7 mouse cellular contexts compared by ENCODE assay signal in the genomic region with DNA sequence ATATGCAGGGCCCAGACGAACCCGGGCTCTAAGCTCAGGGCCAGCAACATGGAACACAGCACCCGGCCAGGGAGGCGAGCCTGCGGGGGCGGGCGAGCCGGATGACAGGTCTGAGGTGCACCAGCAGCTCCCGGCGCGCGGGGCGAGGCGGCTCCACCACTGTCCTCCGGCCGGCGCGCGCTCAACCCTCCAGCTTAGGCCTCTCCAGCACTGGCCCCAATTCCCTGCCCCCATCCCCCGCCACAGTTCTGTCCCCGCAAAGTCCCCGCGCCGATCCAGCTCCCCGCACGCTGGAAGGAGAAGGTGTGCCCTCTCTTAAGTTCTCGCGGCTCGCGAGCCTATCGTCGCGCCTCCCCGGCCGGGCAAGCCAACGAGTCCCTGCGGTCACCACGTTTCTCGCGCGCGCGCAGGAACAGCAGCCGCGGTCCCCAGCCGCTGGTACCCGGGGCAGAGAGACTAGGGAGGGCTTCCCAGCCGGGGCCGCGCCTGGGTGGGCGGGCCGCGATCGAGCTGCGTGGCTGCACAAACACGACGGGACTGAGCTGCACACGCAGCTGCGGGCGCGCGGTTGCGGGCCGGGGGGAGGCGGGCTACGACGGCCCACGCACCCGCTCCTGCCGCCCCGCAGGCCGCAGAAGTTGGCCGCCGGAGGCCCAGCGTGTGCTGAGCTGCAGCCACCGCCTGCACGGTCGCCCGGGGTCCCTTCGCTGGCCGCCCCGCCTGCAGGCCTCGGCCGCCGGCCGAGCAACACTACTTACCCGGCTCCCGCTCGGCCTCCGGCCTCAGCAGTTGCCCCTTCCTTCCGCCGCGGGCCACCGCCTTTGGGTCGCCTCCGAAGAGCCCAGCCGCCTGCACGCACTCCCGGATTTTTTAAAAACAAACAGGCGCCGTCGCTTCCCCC. TPM values are rescaled to one million over a fixed set of nuclear protein-coding genes. Genes with fewer than 3 reads are reported as not detected.
DNase-seq lines count a peak whose midpoint lies in the region; ATAC-seq and TF ChIP-seq lines count a peak whose summit lies in the region.

No protein-coding gene starts in this region.

- ATAC-seq in erythroblast, adult 5-6 weeks (replicated peaks; ENCODE audit: low FRiP score, poor library complexity, severe bottlenecking) = peak; percentile 49

- H3K4me1 ChIP-seq in bone marrow macrophage, adult 2 months (ENCODE audit: control insufficient read depth, insufficient read depth, low read length) = peaks cover 46% of the 10 kb centered on the region

- DNase-seq in MN1 (ENCODE audit: low spot score) = peak; percentile 93
- peak; percentile 79 to 85 for DNase-seq in heart, postnatal 10 days
- peak; percentile 74 to 76 for DNase-seq in layer of hippocampus, postnatal 10 days (ENCODE audit: low spot score in 2 of 2)
- peak; percentile 76 for DNase-seq in lung, postnatal 36 days
- DNase-seq in right cerebral cortex, adult 18-20 months = peak; percentile 63

- peak overlapping the region; percentile 90 for H3K4me3 ChIP-seq in bone marrow macrophage, adult 2 months (ENCODE audit: insufficient read depth, low read length)

- H3K27ac ChIP-seq in bone marrow macrophage, adult 2 months (ENCODE audit: insufficient read depth, low read depth, low read length) = peak overlapping the region; percentile 92

- intact Hi-C loops in heart, postnatal 10 days (cut with DNase I) = no loop called here

- no peak for TF ChIP-seq POLR2A in bone marrow macrophage, adult 2 months (IDR thresholded peaks at IDR 0.05; ENCODE audit: borderline replicate concordance, low read depth, low read length)

- no peak for TF ChIP-seq CTCF in bone marrow macrophage, adult 2 months (IDR thresholded peaks at IDR 0.05; ENCODE audit: low read depth, low read length)

RNA-seq across cellular contexts. Expression of a gene that starts 25.7 kb away (rescaled TPM):
- 26.6 and 33.7 TPM in 2 replicates for polyA plus RNA-seq in bone marrow macrophage, adult 2 months (2012; ENCODE audit: insufficient read depth, insufficient read length, missing spikeins)
- 5.4 and 12.7 TPM in 2 replicates for total RNA-seq in erythroblast, adult 5-6 weeks (2015; ENCODE audit: low replicate concordance)
- total RNA-seq in erythroblast, adult 5-6 weeks (2017; ENCODE audit: low replicate concordance) = 8.0 and 11.4 TPM in 2 replicates
- total RNA-seq in heart, postnatal 10 days (2021) = 10 to 100 TPM; 19.5 to 20.3 TPM
- 10 to 100 TPM; 13.3 to 13.5 TPM for total RNA-seq in layer of hippocampus, postnatal 10 days (2021)

RNA-seq across cellular contexts. Expression of a gene that starts 44.7 kb away (rescaled TPM):
- 0.23 TPM in 1 of 2 replicates, not detected in the other for polyA plus RNA-seq in bone marrow macrophage, adult 2 months (2012; ENCODE audit: insufficient read depth, insufficient read length, missing spikeins)
- 1.5 and 4.4 TPM in 2 replicates for total RNA-seq in erythroblast, adult 5-6 weeks (2015; ENCODE audit: low replicate concordance)
- 1.0 and 4.5 TPM in 2 replicates for total RNA-seq in erythroblast, adult 5-6 weeks (2017; ENCODE audit: low replicate concordance)
- under 1 TPM; 0.35 to 0.43 TPM for total RNA-seq in heart, postnatal 10 days (2021)
- total RNA-seq in layer of hippocampus, postnatal 10 days (2021) = 1 to 10 TPM; 5.9 to 6.6 TPM

Comparison
In these comparisons a context has a peak if more than half of its experiments do, and no peak if none do; other contexts are left out.
1. Peak in every context shown above with its lines: DNase-seq, ATAC-seq, H3K4me3 ChIP-seq and H3K27ac ChIP-seq.